Mouse (Mus musculus): ENCODE data around the gene Prtn3. TPM values are rescaled to one million over a fixed set of nuclear protein-coding genes. Genes with fewer than 3 reads are reported as not detected.

The Prtn3 gene
- total RNA-seq, 2 experiments from 2014 or later, result 2.2 to 2.4 TPM

DNA sequence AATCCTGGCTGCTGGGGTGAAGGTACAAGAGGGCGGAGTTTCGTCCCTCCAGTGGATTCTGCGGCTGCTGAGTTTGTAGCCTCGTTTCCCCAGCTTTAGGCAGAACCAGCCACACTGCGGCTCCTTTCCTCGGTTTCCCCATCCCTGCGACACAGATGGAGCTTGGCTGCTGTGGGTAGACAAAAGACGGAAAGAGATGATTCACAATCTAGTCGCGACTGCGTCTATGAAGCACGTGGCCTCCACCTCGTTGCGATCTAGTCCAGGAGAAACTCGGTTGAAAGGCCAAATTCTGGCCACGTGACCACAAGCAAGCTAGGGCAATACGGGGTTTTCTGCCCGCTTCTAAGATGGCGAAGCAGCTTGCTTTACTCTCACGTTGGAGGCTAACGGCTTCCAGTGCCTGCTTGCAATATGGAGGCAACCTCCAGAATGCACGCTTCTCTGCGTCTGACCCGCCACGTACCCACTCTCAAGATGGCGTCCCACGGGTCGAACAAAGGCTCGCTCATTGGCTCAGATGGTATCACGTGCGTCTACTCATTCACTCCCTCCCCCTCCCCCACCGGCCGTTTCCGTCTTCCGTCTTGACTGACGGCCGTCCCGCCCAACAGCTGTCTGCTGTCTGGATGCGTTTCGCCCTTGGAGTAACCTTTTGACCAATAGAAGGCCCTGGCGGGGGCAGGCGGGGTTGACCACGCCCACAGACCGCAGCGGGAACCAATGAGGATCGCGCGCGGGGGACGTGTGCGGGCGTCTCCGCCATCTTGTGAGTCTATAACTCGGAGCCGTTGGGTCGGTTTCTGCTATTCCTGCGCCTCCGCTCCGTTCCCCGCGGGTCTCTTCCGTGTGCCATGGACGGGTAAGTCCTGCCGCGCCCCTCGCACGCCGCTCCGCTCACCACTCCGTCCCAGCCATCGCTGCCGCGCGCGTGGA lies 20.1 kb upstream of the Prtn3 start, which contains the start of gene Ptbp1:
Gene Ptbp1, plus strand, starts transcription at position 568 of the 936 bp plus-strand sequence.
- DNase-seq (ENCODE audit: low spot score in 2 of 2), result peak; percentile 98 to 99
- intact Hi-C loops (cut with DNase I), result loop anchor here (1.0 to 2.0 kb wide), 2 partner anchors 21 to 87 kb away; partner anchors contain the start of genes Plppr3 and Prtn3

- no peak for DNase-seq (ENCODE audit: low spot score in 2 of 2)
- intact Hi-C loops (cut with DNase I), result loop anchor here (1.0 to 2.0 kb wide), 2 partner anchors 20 to 88 kb away; partner anchors contain the start of genes Plppr3 and Prtn3
These were observed 19.3 kb upstream of the Prtn3 start for GRCm38 (mm10) chr10:79854801-79855541.

GRCm38 (mm10) chr10:79855558-79856184 lies 18.6 kb upstream of the Prtn3 start:
- intact Hi-C loops (cut with DNase I), result loop anchor here (2.0 kb wide), 1 partner anchor 19 kb away; the partner anchor contains the start of genes Plppr3 and Prtn3
- no peak for DNase-seq (ENCODE audit: low spot score in 2 of 2)

- DNase-seq (ENCODE audit: low spot score in 2 of 2), result no peak
- intact Hi-C loops (cut with DNase I), result no loop called here
These were observed 18.0 kb upstream of the Prtn3 start for GRCm38 (mm10) chr10:79856280-79856679.

DNA sequence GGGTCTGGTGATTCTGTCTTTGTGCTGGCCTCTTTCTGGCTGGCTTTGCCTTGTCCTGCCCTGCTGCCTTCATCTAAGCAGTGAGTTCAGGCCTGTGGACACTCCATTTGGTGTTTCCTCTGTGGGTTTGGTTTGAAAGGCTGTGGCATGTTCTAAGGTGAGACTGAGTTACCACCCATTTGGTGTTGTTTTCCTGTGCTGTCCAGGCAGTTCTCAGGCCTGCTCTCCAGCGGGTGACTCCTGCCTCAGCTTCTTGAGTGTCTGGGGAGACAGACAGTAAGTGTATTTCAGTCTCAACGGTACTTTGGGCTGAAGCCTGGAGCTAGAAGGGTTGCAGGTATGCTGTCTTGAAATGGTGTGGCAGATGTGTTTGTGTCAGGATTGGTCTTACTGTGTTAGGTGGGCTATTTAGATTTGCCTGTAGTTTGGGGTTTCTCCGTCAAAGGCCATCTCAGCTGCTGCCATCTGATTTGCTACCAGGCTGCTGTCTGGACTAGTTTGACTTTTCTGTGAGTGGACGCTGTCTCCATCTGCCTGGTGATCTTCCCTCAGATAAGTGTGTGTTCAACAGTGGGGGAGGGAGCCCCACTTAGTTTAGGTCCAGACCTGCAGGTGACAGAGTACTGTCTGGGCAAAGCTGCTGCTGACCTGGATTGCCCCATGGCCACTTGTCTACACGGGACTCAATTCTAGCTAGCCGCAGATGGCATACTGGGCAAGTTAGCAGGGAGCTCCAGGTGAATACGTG lies 17.4 kb upstream of the Prtn3 start:
- no peak for DNase-seq (ENCODE audit: low spot score in 2 of 2)
- intact Hi-C loops (cut with DNase I), result no loop called here

GRCm38 (mm10) chr10:79857452-79857811 lies 16.8 kb upstream of the Prtn3 start:
- intact Hi-C loops (cut with DNase I), result no loop called here
- no peak for DNase-seq (ENCODE audit: low spot score in 2 of 2)

GRCm38 (mm10) chr10:79857894-79858293 lies 16.4 kb upstream of the Prtn3 start:
- DNase-seq (ENCODE audit: low spot score in 2 of 2), result no peak
- intact Hi-C loops (cut with DNase I), result no loop called here

GRCm38 (mm10) chr10:79858416-79859074 lies 15.7 kb upstream of the Prtn3 start:
- peak in 1 of 2 experiments; percentile 67 for DNase-seq (ENCODE audit: low spot score in 2 of 2)
- intact Hi-C loops (cut with DNase I), result no loop called here

DNA sequence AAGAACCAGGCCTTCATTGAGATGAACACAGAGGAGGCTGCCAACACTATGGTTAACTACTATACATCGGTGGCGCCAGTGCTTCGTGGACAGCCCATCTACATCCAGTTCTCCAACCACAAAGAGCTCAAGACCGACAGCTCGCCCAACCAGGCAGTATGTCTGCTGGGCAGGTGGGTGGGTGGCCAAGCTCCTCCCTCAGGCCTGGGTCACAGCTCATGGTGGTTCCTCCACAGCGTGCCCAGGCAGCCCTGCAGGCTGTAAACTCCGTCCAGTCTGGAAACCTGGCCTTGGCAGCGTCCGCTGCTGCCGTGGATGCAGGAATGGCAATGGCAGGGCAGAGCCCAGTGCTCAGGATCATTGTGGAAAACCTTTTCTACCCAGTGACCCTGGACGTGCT lies 15.2 kb upstream of the Prtn3 start:
- no peak for DNase-seq (ENCODE audit: low spot score in 2 of 2)
- intact Hi-C loops (cut with DNase I), result no loop called here

GRCm38 (mm10) chr10:79860079-79860911 lies 14.0 kb upstream of the Prtn3 start:
- no peak for DNase-seq (ENCODE audit: low spot score in 2 of 2)
- intact Hi-C loops (cut with DNase I), result no loop called here

GRCm38 (mm10) chr10:79861230-79862048 lies 12.8 kb upstream of the Prtn3 start:
- DNase-seq (ENCODE audit: low spot score in 2 of 2), result no peak
- intact Hi-C loops (cut with DNase I), result no loop called here

- DNase-seq (ENCODE audit: low spot score in 2 of 2), result no peak
- intact Hi-C loops (cut with DNase I), result no loop called here
These were observed 12.1 kb upstream of the Prtn3 start for GRCm38 (mm10) chr10:79862049-79862788.

- no peak for DNase-seq (ENCODE audit: low spot score in 2 of 2)
- intact Hi-C loops (cut with DNase I), result no loop called here
These were observed 11.4 kb upstream of the Prtn3 start for GRCm38 (mm10) chr10:79862925-79863324.

DNA sequence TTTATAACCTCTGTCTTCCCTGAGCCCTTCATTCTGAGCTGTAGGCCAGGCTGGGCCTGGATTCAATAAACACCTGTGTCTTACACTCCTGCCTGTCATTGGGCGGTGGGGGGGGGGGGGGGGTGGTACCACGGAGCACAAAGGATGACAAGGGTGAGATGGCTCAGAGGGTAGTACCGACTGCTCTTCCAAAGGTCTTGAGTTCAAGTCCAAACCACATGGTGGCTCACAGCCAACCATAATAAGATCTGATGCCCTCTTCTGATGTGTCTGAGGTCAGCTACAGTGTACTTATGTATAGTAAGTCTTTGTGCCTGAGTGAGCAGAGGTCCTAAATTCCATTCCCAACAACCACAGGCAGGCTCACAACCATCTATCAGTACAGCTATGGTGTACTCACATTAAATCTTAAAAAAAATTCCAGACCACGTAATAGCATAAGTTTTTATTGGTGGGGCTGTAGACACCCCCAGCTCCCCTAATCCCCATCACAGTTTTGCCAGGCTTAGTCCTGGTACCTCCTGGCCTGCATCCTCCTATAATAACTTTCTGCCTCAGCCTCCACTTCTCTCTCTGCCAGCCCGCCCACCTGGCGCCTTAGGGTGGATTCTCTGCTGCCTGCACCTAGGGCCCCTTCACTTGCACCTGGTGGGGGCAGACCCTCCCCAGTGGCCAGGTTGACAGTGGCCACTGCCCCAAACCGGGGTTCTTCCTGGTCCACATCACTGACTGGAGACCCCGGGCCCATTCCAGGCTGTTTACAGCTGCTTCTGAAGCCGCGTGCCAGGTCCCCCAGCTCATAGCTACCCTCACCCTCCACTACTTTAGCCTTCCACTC lies 9.7 kb upstream of the Prtn3 start:
- intact Hi-C loops (cut with DNase I), result no loop called here
- DNase-seq (ENCODE audit: low spot score in 2 of 2), result no peak

GRCm38 (mm10) chr10:79865189-79865601 lies 9.1 kb upstream of the Prtn3 start:
- no peak for DNase-seq (ENCODE audit: low spot score in 2 of 2)
- intact Hi-C loops (cut with DNase I), result no loop called here
